Mouse (Mus musculus): Measurements from ENCODE around the gene Gm13289. TPM values are rescaled to one million over a fixed set of nuclear protein-coding genes. Genes with fewer than 3 reads are reported as not detected.
"Not testable (repeated sequence)": the region's sequence is repeated elsewhere in the genome, so short reads cannot be mapped to it uniquely, and the experiment has no call there.

The Gm13289 gene
- total RNA-seq (2022): not detected

GRCm38 (mm10) chr4:88776622-88777021, at the start of gene Gm13289:
TSS of gene Gm13289 (plus strand) at chr4:88776922.
- DNase-seq (ENCODE audit: low spot score in 2 of 2): not testable (repeated sequence)

DNA sequence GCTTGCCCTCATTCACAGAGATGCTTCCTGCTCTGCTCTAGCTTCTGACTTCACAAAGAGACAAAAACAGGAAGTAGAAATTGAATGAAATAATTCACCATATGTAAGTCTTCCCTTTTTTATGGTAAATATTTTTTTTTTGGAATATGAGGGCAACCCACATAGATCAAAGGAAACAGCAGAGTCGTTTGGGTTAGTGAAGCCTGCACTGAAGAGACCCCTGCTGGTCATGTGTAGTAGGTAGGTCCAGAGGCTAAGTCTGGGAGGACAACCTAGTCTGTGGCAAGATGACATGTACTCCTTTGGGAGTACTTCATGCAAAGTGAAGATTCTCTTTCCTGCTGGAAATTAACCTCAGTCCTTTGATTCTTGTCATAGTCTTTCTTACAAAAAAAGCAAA, 49.4 kb upstream of the Gm13289 start:
- DNase-seq (ENCODE audit: low spot score in 2 of 2): no peak

DNA sequence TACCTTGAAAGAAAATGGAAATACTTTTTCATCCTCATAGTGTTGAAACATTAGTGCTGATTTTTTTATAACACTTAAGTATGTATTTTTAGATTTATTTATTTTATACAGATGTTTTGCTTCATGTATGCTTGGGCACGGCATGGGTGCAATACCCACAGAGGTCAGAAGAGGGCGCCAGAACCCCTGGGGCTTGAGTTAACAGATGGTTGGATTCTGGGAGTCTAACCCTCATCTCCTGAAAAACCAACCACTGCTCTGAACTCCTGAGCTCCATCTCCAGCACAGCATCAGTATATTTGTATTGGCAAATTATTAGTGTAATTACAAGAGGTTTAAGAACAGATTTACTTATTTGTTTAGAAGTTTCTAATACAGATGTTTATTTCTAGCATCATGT, 38.2 kb upstream of the Gm13289 start:
- DNase-seq (ENCODE audit: low spot score in 2 of 2): peak in 1 of 2 experiments; percentile 40

DNA sequence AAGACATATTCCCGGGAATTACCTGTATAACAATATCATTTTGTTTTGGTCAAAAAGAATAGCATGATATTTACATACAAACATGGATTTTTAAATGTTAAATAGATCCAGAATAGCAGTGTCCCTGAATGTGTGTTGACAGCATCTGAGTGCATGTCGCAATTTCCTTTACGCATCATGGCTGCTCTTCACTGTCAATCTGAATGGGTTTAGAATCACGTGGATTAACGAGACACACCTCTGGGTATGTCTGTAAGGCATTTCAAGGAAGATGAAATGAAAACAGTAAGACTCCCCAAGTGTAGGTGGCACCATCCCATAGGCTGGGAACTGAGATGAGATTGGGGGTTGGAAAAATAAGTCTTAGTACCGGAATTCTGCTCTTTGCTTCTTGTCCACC, 37.7 kb upstream of the Gm13289 start:
- DNase-seq (ENCODE audit: low spot score in 2 of 2): no peak

- DNase-seq (ENCODE audit: low spot score in 2 of 2): no peak
Measured at GRCm38 (mm10) chr4:88741426-88741825, 35.3 kb upstream of the Gm13289 start.

- no peak for DNase-seq (ENCODE audit: low spot score in 2 of 2)
Measured at GRCm38 (mm10) chr4:88742771-88743371, 33.9 kb upstream of the Gm13289 start.

DNA sequence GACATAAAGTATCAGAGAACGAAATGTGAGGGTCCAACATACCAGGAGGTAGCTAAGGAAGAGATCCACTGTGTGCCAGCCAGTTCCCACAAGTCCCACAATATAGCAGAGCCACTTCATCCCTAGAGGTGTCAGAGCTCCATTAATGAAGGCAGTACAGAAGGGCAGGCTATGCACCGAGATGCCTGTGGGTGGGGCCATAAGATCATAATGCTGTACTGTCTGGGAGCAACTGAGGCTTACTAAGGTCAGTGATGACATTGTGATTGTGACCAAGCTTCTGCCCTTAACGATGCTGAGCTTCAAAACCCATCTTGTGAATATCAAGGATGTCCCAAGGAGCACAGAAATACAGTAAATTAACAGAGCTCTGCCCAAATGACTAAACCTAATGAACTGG, 32.5 kb upstream of the Gm13289 start:
- no peak for DNase-seq (ENCODE audit: low spot score in 2 of 2)

- DNase-seq (ENCODE audit: low spot score in 2 of 2): no peak
Measured at GRCm38 (mm10) chr4:88749926-88750325, 26.8 kb upstream of the Gm13289 start.

DNA sequence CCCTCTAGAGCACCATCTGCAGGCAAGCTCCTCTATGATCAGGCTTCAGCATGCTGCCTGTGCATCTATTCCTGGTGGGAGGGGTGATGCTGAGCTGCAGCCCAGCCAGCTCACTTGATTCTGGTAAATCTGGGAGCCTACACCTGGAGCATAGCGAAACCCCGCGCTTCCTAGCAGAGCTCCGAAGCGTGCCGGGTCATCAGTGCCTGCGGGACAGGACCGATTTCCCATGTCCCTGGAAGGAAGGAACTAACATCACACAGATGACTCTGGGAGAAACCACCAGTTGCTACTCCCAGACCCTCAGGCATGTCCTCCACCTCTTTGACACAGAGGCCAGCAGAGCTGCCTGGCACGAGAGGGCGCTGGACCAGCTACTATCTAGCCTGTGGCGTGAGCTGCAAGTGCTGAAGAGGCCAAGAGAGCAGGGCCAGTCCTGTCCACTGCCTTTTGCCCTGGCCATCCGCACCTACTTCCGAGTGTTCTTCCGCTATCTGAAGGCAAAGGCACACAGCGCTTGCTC, 21.8 kb upstream of the Gm13289 start, which contains the start of gene Gm13271:
TSS of gene Gm13271 (plus strand) at position 51 of the 523 bp plus-strand sequence.
- peak; percentile 72 to 82 for DNase-seq (ENCODE audit: low spot score in 2 of 2)

DNA sequence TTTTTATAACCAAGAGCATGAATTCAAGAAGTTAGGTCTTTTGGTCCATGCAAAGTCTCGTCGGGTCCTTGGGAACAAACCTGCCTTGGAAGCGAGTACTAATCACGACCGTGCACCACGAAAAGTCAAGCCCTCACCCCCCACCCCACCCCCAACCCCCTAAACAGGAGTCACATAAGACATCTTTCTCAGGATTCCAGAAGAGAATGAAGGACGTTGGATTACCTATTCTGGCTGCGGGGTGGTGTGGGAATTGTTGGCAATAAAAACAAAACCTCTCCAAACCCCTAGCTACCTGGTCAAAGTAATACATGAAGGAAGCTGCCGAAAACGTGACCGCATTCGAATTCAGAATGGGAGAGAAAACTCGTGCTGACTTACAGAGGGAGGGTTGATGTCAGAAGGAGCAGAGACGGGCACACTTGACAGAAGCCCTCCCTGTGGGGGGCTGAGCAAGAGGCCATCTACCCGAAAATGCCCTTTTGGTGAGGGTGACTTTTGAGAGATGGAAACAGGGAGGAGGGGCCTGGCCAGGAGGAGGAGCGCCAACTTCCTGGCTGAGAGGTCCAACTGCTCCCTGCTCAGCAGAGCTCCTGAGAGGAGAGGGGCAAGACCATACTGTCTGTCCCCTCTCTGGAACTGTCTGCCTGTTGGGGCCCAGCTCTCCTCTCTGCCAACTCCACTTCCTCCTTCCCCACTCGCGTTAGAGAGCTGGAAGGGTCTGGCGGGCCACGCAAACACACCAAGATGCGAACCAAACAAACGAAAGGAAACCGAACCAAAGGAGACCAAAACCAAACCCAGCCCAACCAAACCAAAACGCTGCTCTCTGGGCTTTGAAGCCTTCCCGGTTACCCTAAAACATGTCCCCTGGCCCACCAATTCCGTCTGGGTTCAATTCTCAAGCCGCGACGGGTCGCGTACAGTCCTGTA, 19.9 kb upstream of the Gm13289 start:
- not testable (repeated sequence) for DNase-seq (ENCODE audit: low spot score in 2 of 2)

DNA sequence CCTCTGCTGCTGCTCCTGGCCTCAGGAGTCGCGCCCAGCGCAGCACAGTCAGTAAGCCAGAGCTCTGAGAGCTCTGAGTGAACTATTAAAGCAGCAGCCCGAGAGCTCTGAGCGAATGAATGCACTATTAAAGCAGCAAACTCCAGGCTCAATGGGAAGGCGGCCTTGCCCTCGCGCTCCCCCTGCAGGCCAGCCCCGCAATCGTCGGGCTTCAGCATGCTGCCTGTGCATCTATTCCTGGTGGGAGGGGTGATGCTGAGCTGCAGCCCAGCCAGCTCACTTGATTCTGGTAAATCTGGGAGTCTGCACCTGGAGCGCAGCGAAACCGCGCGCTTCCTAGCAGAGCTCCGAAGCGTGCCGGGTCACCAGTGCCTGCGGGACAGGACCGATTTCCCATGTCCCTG, 19.1 kb upstream of the Gm13289 start:
- peak; percentile 92 to 94 for DNase-seq (ENCODE audit: low spot score in 2 of 2)

DNA sequence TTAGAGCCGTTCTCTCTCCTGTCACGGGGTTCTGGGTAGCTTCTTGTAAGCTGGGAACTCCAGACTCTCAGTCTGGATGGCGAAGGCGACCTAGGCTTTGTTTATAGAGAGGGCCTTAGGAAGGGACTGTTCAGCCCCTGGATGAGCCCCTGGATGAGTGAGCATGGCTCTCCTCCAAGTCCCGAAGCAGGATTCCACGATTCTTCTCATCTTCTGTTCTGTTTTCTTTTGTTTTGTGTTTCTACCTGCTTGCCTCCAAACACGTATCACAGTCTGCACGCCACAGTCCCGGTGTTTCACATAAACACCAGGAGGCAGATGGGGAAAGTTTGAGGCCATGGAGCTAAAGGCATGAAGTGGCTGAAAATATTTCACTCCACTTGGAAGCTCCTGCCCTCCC, 18.0 kb upstream of the Gm13289 start:
- peak in 1 of 2 experiments; percentile 17 for DNase-seq (ENCODE audit: low spot score in 2 of 2)

DNA sequence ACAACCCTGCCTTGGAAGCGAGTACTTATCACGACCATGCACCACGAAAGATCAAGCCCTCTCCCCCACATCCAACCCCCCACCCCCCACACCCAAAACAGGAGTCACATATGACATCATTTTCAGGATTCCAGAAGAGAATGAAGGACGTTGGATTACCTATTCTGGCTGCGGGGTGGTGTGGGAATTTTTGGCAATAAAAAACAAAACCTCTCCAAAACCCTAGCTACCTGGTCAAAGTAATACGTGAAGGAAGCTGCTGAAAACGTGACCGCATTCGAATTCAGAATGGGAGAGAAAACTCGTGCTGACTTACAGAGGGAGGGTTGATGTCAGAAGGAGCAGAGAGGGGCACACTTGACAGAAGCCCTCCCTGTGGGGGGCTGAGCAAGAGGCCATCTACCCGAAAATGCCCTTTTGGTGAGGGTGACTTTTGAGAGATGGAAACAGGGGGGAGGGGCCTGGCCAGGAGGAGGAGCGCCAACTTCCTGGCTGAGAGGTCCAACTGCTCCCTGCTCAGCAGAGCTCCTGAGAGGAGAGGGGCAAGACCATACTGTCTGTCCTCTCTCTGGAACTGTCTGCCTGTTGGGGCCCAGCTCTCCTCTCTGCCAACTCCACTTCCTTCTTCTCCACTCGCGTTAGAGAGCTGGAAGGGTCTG, 17.0 kb upstream of the Gm13289 start, which contains the start of gene Gm13283:
TSS of gene Gm13283 (plus strand) at position 510 of the 659 bp plus-strand sequence.
- peak in 1 of 2 experiments; percentile 47 for DNase-seq (ENCODE audit: low spot score in 2 of 2)

DNA sequence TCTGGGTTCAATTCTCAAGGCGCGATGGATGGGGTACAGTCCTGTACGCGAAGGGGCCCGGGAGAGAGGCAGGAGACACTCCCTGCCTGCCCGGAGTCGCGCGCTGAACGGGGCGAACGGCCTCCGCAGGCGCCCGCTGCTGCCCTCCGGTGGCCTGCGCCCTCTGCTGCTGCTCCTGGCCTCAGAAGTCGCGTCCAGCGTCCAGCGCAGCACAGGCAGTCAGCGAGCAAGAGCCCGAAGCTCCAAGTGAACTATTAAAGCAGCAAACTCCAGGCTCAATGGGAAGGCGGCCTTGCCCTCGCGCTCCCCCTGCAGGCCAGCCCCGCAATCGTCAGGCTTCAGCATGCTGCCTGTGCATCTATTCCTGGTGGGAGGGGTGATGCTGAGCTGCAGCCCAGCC, 16.3 kb upstream of the Gm13289 start:
- DNase-seq (ENCODE audit: low spot score in 2 of 2): peak; percentile 41 to 50

DNA sequence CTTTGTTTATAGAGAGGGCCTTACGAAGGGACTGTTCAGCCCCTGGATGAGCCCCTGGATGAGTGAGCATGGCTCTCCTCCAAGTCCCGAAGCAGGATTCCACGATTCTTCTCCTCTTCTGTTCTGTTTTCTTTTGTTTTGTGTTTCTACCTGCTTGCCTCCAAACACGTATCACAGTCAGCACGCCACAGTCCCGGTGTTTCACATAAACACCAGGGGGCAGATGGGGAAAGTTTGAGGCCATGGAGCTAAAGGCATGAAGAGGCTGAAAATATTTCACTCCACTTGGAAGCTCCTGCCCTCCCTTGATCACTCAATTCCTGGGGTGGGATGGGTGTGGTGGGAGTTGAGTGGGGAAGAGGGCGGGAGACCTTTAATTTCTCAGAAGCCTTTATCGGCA, 14.9 kb upstream of the Gm13289 start:
- DNase-seq (ENCODE audit: low spot score in 2 of 2): peak; percentile 70 to 78

DNA sequence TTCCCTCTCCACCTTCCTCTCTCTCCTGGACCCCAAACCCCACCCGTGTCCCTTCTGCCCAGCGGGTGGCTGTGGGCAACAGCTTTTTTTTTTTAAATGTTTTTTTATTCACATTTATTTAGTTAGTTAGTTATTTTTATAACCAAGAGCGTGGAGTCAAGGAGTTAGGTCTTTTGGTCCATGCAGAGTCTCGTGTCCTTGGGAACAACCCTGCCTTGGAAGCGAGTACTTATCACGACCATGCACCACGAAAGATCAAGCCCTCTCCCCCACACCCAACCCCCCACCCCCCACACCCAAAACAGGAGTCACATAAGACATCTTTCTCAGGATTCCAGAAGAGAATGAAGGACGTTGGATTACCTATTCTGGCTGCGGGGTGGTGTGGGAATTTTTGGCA, 14.4 kb upstream of the Gm13289 start:
- not testable (repeated sequence) for DNase-seq (ENCODE audit: low spot score in 2 of 2)

DNA sequence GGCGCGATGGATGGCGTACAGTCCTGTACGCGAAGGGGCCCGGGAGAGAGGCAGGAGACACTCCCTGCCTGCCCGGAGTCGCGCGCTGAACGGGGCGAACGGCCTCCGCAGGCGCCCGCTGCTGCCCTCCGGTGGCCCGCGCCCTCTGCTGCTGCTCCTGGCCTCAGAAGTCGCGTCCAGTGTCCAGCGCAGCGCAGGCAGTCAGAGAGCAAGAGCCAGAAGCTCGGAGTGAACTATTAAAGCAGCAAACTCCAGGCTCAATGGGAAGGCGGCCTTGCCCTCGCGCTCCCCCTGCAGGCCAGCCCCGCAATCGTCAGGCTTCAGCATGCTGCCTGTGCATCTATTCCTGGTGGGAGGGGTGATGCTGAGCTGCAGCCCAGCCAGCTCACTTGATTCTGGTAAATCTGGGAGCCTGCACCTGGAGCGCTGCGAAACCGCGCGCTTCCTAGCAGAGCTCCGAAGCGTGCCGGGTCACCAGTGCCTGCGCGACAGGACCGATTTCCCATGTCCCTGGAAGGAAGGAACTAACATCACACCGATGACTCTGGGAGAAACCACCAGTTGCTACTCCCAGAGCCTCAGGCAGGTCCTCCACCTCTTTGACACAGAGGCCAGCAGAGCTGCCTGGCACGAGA, 13.2 kb upstream of the Gm13289 start:
- DNase-seq (ENCODE audit: low spot score in 2 of 2): peak in 1 of 2 experiments; percentile 14

- not testable (repeated sequence) for DNase-seq (ENCODE audit: low spot score in 2 of 2)
Measured at GRCm38 (mm10) chr4:88773534-88773933, 3.2 kb upstream of the Gm13289 start, which contains the start of gene Gm13290. TSS of gene Gm13290 (plus strand) at chr4:88773834.

GRCm38 (mm10) chr4:88779550-88779949, 2.8 kb downstream of the Gm13289 start, which contains the start of gene Gm13272:
TSS of gene Gm13272 (plus strand) at chr4:88779850.
- DNase-seq (ENCODE audit: low spot score in 2 of 2): not testable (repeated sequence)

DNA sequence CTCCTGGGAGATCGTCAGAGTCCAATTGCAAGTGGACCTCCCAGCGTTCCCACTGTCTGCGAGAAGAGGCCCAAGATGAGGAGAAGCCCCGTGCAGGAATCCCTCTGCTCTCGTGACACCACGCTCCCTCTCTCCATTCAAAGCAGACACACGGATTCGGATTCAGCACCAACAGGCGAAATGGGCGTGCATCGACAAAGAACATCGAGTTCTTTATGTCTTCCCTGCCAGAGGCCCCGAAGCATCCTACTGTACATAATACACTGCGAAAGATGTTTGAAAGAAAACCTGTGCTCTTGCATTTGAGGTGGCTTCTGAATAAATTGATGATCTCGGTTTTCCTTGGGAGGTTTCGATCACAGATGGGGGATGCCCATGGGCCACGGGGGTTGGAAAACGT, 3.6 kb downstream of the Gm13289 start:
- DNase-seq (ENCODE audit: low spot score in 2 of 2): not testable (repeated sequence)

DNA sequence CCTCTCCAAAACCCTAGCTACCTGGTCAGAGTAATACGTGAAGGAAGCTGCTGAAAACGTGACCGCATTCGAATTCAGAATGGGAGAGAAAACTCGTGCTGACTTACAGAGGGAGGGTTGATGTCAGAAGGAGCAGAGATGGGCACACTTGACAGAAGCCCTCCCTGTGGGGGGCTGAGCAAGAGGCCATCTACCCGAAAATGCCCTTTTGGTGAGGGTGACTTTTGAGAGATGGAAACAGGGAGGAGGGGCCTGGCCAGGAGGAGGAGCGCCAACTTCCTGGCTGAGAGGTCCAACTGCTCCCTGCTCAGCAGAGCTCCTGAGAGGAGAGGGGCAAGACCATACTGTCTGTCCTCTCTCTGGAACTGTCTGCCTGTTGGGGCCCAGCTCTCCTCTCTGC, 5.1 kb downstream of the Gm13289 start, which contains the start of gene Ifnz:
TSS of gene Ifnz (plus strand) at position 301 of the 400 bp plus-strand sequence.
- not testable (repeated sequence) for DNase-seq (ENCODE audit: low spot score in 2 of 2)
